Mouse (Mus musculus): ENCODE data around the gene Il1r1. TPM values are rescaled to one million over a fixed set of nuclear protein-coding genes. Genes with fewer than 3 reads are reported as not detected.

Il1r1 gene
- total RNA-seq (2021), result 1 to 10 TPM; 4.5 TPM
- long read RNA-seq, experiment 1, result 0 reads
- long read RNA-seq, experiment 2, result 0 reads

DNA sequence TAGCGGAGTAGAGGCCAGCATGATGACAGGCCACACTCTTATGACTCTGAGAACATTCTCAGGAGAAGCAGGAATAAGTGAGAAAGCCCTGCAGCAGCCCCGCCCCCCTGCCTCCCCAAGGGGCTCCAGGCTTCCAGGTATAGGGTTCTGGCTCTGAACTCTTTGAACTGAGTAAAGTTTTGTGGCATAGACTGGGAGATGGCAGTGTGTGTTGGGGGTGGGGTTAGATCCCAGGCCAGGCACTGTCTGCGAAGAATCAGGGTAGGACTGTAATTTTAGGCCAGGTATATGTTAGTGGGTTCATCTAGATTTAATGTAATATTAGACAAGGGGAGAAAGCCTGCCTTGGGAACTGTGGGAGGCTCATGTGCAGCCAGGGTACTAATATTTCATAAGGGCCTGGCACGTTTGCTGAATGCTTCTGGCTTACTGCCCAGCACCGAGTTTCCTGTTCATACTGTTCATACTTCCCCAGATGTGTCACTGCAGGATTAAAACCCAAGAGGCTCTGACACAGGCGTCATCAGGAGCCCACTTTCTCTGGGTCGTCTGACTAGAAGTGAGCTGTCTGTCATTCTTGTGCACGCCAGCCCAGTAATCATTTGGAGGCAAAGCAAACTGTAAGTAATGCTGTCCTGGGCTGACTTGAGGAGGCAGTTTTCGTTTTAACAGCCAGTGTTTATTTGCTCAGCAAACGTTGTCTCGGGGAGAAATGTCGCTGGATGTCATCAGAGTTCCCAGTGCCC lies at the start of gene Il1r1:
Gene Il1r1 (plus strand): TSS at position 542 of the 746 bp plus-strand sequence.
- DNase-seq, result peak; percentile 85 to 88

DNA sequence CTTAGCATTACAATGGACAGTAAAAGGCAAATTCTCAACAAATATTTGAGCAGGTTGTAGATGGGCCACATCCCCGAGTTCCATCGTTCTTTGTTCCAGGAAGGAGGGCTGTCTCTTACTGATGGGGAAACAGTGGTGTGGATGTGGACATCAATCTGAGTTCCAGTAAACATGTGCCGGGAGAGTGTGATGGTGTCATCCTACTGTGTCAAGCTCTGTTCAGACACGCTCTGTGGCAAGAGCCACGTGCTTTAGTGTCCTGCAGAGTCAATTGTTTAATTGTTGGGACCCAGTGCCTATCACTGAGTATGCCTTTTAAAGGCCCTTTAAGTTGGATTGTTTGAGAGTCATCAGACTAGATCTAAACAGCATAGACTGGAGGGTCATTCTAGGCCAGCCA lies 49.8 kb upstream of the Il1r1 start:
- no peak for DNase-seq

DNA sequence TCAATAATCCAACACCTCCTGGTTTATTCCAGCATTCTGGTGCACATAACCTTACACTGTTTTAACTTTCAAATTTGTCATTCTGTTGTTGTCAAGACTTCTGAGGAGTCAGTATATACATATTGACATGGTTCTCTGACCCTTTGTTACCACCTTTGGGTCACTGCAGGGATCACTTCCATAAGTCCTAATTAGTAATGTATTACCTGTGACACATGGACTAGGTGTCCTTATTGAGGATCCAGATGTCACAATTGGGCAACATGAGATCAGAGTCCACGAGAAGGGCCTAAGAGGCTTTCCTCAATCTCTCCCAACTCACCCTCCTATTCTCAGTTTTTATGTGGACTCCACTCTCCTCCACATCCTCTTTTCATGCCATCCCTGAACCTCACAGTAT lies 49.1 kb upstream of the Il1r1 start:
- no peak for DNase-seq

DNA sequence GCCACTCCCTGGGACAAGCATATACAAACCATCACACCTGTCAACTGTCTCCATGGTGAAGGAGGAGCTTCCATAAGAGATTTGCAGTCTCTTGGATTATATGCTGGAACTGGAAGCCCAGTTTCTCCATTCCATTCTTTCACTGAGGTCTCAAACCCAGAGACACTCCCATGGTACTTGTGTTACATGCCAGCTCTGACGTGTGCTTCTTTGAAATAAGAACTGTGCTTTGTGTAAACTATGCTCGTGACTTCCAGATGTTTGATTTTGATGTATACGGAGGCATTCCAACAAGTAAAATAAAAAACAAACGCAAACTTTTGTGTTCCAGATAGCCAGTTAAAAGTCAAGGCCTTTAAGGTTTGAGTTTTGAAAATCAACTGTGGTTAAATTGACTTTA lies 45.8 kb upstream of the Il1r1 start:
- DNase-seq, result no peak

DNA sequence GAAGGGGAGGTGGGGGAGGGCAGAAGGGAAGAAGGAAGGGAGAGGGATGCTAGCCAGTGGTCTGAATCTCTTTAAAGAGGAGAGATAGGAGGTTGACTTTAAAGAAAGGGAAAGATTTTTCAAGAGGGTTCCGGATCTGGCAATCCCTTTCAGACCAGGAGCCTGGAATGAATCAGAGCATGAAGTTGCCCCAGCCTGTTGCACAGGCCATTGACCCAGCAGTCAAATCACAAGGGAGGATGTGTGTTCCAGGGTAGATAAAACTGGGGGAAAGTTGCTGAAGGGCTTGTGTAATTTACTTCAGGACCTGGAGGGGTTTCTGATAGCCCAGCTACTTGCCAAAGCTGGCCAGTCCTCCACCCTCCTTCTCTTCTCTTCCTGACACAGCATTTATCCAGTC lies 45.4 kb upstream of the Il1r1 start:
- peak; percentile 2 to 32 for DNase-seq

DNA sequence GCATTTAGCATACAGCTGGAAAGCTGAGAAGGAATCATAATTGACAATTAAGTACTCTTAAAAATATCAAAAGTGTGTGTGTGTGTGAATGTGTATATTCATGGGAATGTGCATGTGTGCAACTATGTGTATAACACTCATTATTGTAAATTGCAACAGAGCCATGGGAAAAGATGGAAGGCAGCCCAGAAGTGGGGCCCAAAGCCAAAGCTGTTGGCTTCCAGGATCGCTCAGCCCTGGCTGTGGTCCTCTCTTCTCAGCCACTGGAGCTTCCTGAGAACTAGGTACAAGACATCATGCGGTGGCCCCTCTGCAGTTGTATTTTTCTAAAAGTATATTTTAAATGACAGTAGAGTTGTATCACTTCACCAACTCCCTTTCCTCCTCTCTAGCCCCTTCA lies 44.0 kb upstream of the Il1r1 start:
- DNase-seq, result peak; percentile 20 to 33

DNA sequence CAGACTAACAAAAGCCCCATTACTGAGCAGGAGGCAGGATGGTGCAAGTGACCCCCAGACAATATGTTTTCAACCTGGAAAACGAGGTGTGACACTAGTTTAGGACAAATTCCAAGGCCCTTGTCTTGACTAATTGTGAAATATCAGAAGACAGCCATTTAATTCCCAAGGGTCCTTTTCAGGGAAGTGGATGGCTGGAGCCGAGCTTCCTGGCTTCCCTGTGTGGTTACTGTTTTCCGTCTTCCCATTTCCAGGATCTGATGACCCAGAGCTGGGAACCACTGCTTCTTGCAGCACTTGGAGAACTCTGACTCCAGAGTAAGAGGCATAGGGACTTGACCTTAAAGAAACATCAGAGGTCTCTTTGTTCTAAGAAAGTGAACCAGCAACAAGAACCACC lies 43.2 kb upstream of the Il1r1 start:
- DNase-seq, result no peak

DNA sequence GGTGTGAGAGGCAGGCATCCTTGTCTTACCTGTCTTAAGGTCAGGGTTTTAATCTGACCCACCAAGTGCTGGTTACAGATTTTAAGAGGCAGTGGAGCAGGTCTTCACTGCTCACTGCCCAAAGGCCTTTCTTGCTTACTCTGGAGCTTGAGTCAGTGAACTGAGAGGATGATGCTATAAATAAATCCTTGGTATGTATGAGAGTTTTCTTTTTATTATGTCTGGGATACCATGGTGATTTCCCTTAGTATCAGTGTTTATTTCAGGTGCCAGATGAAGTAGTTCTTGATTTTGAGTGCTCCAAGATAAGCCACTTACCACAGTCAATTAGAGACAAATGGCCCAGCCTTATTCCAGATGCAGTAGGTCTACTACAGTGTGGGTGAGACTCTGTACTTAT lies 41.5 kb upstream of the Il1r1 start:
- no peak for DNase-seq

DNA sequence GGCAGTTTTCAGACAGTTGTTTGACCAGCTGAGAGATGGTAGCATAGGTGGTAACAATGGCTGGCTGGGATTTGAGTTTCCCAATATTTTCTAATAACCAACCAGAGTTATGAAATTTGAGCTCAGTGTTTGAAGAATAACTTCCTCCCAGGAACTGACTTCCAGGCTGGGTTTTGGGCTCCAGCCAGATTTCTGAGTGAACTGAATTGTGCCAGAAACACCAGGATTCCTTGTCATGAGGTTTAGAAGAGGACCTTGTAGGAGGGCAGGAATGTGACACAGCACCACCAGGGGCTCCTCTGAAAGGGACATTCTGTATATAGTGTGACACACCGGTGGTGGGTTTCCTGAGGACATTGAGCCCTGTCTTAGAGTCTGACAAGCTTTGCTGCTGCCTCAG lies 36.9 kb upstream of the Il1r1 start:
- DNase-seq, result peak; percentile 46 to 70

DNA sequence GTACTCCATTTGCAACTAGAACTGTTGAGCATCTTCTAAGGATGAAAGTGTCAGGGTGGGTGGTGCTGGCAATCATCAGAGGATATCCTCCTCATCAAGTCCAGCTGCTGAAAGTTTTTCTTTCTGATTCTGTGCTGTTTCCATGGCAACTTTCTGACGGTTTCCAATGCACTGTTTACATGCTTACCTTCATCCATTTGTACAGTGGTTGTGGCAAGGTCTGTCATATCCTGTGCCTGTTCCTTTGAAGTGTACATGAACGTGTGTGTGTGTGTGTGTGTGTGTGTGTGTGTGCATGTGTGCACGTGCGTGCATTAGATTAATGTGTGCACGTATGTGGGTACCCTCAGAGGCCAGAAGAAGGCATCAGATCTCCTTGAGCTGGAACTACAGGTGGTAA lies 34.9 kb upstream of the Il1r1 start:
- no peak for DNase-seq

DNA sequence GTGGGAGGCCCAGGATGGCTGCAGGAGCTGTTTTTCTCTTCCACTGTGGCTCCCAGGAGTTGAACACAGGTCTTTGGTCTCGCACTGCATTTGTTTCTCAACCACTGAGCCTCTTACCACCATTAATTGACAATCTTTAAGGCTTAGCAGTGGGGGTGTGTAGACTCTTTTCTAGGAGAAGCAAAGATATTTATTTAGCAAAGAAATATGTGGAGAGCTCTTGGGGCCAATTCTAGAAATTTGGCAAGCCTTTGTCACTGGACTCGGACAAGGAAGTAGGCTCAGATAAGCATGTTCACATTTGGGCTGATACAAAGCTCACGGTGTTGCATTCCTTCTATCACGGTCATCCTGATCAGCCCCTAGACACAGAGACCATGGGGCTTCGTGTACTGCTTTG lies 34.0 kb upstream of the Il1r1 start:
- DNase-seq, result no peak

DNA sequence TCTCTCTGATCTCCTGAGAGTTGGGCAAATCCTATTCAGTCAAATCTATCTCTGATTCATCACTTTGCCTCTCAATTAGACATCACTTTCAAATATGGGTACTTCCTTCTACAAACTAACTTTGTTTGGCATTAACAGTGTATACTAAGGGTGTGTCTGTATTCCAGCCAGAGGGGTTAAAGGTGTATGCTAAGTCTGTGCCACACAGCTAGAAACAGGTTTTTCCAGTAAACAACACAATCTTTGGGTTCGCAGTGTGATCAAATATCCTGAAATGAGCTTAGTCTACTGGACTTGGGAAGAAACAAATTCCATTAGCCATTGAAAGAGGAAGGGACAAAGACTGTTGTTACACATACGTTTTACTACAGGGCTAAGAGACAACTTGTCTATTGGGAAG lies 30.6 kb upstream of the Il1r1 start:
- no peak for DNase-seq

DNA sequence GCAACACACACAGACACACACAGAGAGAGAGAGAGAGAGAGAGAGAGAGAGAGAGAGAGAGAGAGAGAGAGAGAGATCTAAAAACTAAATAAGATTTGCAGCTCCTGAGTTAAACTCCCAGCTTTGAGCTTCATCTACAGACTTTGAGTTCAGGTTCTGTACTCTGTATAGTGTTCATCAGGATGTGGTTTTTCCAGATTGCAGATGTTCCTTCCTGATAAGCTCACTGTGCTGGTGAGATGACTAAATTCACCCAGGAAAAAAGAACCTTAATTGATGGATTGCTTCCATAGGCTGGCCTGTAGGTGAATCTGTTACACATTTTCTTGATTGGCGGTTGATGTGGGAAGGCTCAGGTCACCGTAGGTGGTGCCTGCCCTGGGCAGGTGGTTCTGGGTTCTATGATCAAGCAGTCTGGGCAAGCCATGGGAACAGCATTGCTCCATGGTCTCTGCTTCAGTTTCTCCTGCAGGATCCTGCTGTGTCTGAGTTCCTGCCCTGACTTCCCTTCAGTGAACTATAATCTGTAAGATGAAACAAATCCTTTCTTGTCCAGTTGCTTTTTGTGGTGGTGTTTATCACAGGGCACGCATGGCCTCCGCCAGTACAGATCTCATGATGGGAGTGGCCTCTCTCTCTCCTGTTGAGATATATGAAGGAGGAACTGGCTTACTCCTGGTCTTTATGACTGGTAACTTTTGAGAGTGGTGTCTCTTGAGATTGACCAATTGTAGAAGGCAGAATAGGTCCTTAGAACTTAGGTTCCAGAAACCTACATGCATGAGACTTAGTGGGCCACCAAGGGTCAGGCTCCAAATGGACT lies 11.3 kb upstream of the Il1r1 start:
- DNase-seq, result no peak

DNA sequence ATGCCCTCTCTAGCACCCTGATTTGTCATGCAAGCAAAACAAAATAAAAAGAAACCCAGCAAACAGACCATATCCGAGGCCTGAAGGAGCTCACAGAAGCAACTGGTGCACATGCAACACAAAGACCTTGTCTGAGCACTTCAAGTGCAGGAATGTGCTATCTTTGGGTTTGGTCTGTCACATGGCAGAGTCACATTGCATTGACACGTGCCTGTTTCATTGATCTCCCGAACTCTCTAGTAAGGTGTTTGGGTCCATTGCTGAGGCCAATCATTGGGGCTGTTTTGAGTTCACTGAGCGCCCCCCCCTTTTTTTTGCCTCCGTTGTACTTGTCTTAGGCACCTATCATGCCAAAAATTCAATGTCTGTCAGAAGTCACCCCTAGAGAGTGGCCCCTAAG lies 7.4 kb upstream of the Il1r1 start:
- DNase-seq, result no peak

DNA sequence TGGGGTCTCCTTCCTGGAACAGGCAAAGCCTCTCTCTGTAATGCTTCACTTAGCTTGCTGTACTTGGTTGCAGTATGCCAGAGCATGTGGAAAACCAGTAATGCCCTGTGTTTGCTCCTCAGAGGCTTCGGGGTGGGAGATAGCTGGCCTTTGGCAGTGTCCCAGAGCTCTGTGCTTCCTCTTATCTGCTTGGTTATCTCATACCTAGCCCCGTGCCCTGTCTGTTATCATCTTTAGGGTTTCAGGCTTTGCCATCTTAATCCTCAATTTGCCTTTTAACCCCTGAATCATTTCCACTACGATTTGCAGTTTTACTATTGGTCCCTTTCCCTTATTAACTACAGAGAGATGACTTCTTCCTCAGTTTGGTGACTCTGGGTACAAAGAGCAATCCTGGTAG lies 6.3 kb upstream of the Il1r1 start:
- DNase-seq, result no peak

DNA sequence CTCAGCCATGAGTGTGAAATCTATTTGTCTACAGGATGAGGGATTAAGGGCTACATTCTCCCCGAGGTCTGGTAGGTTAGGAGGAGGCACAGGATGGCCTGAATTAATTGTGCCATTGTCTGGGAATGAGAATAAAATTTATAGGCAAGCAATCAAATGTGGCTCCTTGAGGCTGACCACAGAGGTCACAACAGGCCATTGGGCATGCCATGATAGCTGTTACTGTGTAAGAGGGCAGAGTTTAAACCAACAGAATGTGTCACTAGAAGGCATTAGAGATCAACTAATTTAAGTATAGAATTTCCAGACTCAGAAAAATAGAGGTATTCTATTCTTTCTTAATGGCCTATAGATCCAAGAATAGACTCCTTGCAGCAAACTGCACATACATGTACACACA lies 4.3 kb upstream of the Il1r1 start:
- DNase-seq, result peak in 1 of 2 experiments; percentile 19

DNA sequence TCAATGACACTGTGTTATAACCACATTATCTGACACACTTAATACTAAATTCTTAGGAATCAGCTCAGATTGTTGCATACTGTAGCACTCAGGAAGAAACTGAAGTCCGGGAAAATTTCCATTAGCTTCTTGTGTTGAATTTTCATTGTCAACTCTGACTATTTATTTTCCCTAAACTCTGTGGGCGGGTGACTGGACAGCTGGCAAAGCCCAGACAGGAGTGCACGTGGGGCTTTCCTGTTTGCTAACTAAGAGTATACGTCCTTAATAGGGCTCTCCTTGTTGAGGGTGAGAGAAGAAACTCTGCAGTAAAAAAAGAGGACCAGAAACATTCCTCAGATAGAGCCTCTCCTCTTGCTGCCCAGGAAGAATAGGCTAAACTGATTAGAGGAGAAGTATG lies 3.0 kb upstream of the Il1r1 start:
- no peak for DNase-seq

DNA sequence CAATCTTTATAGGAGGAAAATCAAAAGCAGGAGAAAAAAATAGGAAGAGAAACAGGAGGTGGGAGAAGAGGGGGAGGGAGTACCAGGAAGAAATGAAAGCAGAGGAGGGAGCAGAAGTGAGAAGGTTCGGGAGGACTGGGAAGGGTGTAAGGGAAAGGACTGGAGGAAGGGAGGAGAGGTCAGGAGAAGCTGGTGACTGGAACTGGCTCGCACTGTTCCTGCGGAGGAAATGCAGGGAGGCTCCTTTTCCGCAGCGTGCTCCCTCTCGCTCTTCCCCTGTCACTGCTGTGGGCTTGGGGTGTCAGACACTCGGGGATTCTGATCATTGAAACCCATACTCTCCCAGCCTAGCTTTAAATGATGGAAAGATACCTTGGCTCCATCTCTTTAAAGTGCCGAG lies 2.2 kb upstream of the Il1r1 start:
- no peak for DNase-seq

DNA sequence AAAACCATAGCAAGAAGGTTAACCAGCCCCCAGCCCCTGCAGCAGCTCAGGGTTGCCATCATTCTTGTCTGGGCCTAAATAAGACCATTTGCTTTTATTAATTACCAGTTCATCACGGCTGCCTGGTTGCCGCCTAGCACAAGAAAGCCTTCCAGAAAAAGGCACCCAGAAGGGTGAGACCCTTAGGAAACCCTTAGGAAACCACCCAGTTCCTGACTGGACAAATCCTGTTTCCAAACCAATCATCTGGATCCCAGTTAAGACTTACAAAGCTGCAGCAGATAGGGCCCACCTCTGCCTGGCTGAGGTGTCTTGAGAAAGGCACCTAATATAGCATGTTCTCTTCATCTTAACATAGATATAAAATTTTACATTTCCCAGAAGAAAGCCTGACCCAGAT lies 1.3 kb upstream of the Il1r1 start:
- no peak for DNase-seq

DNA sequence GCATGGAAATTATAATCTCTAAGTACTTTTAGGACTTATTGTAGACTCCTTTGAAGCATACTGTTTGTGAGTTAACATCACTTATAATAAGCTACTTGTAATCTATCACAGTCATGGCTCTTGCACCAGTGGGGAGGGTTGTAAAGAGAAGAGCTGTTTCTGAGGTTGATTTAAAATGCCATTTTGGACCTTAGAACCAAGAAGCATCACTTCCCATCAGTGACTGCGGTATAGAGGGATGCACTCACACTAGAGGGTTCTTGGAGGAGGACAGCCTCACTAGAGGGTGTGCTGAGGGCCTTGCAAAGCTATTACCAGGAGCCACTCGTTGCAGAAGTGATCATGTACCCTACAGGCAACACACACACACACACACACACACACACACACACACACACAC lies 700 bp downstream of the Il1r1 start:
- no peak for DNase-seq

DNA sequence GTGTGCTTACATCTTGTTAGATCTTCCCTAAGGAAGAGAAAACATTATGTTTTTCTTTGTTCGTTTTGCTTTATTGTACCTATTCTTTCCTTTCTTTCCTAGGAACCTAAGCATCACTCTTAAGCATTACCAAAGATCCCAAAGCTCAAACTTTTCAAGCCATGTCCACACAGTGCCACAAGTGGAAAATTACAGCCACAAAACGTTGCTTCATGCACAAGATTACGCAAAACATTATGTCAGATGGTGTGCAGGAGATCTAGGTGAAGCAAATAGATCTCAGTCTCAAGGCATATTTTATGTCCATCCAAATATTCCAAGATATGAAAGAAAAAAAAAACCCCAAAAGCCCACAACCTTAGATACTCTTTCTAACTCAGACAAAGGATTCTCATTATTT lies 4.2 kb downstream of the Il1r1 start:
- DNase-seq, result no peak

DNA sequence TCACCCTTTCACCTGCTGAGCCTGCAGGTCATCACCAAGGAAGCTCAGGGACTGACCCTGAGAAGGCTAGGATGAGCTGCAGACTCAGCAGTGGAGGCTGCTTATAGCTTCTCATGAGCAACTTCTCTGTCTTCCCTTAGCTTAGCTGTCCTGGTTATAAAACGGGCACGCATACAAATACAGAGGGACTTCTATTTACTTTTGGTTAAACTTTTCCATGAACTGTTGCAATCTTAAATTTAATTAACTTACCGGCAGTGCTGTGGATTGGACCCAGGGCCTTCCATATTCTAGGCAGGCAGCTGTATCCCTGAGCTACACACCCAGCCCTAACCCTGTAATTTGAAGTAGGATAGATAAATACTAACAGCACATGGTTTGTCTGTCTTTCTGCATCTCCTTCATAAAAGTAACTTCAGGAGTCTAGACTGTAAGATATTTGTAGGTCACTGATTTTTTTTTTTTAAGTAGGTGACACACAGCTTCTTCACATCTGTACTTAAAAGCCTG lies 4.9 kb downstream of the Il1r1 start:
- DNase-seq, result no peak

DNA sequence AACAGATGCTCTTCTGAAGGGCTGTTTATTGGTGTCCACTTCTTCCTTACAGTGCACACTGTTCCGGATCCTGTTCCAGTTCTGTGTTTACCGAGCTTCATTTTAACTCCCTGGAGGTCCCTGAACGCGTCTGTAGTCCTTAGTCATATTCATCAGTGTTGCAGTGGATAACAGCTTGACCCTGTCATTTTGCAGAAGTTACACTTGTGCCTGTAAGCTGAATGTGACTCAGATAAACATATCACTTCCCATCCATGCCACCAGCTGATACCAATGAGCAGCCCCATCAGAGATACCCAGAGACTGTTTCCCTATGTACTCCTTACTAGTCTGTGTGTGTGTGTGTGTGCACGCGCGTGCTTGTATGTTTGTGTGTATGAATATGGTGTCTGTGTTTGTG lies 5.5 kb downstream of the Il1r1 start:
- no peak for DNase-seq

DNA sequence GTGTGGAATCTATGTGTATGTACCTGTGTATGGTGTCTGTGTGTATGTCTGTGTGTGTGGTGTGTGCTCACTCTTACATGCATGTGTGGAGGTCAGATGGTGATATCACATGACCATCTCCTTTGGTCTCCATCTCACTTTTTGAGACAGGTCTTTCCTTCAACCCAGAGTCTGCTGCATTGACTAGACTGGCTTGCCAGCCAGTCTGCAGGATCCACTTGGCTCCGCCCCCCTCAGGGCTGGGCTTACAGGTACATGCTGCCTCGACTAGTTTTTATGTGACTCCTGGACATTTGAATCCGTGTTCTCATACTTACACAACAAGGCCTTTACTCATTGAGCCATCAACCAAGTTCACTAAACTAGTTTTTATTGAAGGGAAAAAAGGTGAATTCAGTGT lies 6.2 kb downstream of the Il1r1 start:
- no peak for DNase-seq

Data from adrenal gland, postnatal 36 days (tissue).